In the genomic region with DNA sequence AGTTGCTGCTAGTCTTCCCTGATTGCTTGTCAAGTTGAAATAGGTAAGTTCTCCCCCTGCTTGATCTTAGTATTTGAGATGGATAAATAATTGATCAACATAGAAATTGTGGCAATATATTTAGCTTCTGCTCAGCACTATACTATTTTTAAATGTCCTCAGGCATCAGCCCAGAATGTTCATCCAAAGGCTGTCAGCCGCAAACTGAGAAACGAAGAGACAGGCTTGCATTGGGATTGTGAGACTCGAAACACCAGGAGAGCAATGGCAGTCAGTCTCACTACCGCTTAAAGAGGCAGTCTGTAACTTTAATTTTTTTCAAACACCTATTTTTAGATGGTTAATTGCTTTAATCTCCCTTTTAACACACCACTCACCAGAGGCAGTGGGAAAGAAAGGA, we compare ENCODE assay signal across 22 mouse cellular contexts. TPM values are rescaled to one million over a fixed set of nuclear protein-coding genes. Genes with fewer than 3 reads are reported as not detected.
"Had no signal": no experiment of that assay in that cellular context is flagged by ENCODE, and none has a peak within 500 bp of the region (broad histone marks: within the 10 kb centered on the region; RNA-seq: fewer than 3 reads in every experiment).

No protein-coding gene starts in this region.

- H3K4me3 ChIP-seq: limb, embryonic 13.5 days; liver, embryonic 12.5 days; liver, embryonic 15.5 days; lung, embryonic 15.5 days; megakaryocyte, embryonic 14.5 days; midbrain, embryonic 10.5 days; midbrain, embryonic 13.5 days; myocyte; neural tube, embryonic 13.5 days had no signal

- H3K4me1 ChIP-seq: limb, embryonic 13.5 days; liver, embryonic 12.5 days; liver, embryonic 15.5 days; lung, embryonic 15.5 days; midbrain, embryonic 10.5 days; midbrain, embryonic 13.5 days; neural tube, embryonic 13.5 days had no signal

- DNase-seq: kidney, adult 2 months; kidney, postnatal 25 days; left cerebral cortex, postnatal 4 days; liver; lung, adult 18-20 months; lung, postnatal 10 days; lung, postnatal 36 days; retina, postnatal 1 day; thymus, postnatal 25 days had no signal

- H3K36me3 ChIP-seq: limb, embryonic 13.5 days; liver, embryonic 12.5 days; liver, embryonic 15.5 days; lung, embryonic 15.5 days; midbrain, embryonic 10.5 days; midbrain, embryonic 13.5 days; neural tube, embryonic 13.5 days had no signal

- H3K27me3 ChIP-seq: limb, embryonic 13.5 days; liver, embryonic 12.5 days; liver, embryonic 15.5 days; lung, embryonic 15.5 days; midbrain, embryonic 13.5 days; neural tube, embryonic 13.5 days had no signal

- ATAC-seq: liver, embryonic 12.5 days; midbrain, embryonic 13.5 days; midbrain, embryonic 16.5 days had no signal

- H3K9ac ChIP-seq: limb, embryonic 13.5 days; liver, embryonic 12.5 days; liver, embryonic 15.5 days; lung, embryonic 15.5 days; midbrain, embryonic 13.5 days; neural tube, embryonic 13.5 days had no signal

- H3K9me3 ChIP-seq: limb, embryonic 13.5 days; liver, embryonic 12.5 days; liver, embryonic 15.5 days; lung, embryonic 15.5 days; midbrain, embryonic 10.5 days; midbrain, embryonic 13.5 days; neural tube, embryonic 13.5 days had no signal

- H3K27ac ChIP-seq: kidney, postnatal 0 days; limb, embryonic 13.5 days; liver, embryonic 12.5 days; liver, embryonic 15.5 days; lung, embryonic 15.5 days; midbrain, embryonic 10.5 days; midbrain, embryonic 13.5 days; neural tube, embryonic 13.5 days; stomach, postnatal 0 days had no signal

- H3K4me2 ChIP-seq: limb, embryonic 13.5 days; liver, embryonic 12.5 days; liver, embryonic 15.5 days; lung, embryonic 15.5 days; midbrain, embryonic 13.5 days; neural tube, embryonic 13.5 days had no signal

RNA-seq across cellular contexts. Expression of a gene that starts 40.4 kb away (rescaled TPM):
- total RNA-seq: monocyte, adult 5-6 weeks had no signal
